Mouse (Mus musculus): ENCODE results near the gene Pgls. TPM values are rescaled to one million over a fixed set of nuclear protein-coding genes. Genes with fewer than 3 reads are reported as not detected.

Pgls gene
- polyA plus RNA-seq, 1 experiment from 2014 or later, result 36.7 TPM

GRCm38 (mm10) chr8:71630761-71631160 lies 38.8 kb downstream of the Pgls start:
- Histone ChIP-seq H3K79me2 (ENCODE audit: inconsistent target) (no peaks in the 10 kb centered on the region), H3K4me3 (ENCODE audit: inconsistent target) (no peak overlapping the region), H3K27ac (no peak overlapping the region), H3K36me3 (ENCODE audit: inconsistent target) (no peaks in the 10 kb centered on the region)
- 78% methylated on average over 6 of the region's 6 CpGs for WGBS (ENCODE audit: missing documents)

GRCm38 (mm10) chr8:71631897-71632296 lies 39.9 kb downstream of the Pgls start:
- Histone ChIP-seq H3K4me3 (ENCODE audit: inconsistent target) (no peak overlapping the region), H3K27ac (peak overlapping the region; percentile 81), H3K36me3 (ENCODE audit: inconsistent target) (no peaks in the 10 kb centered on the region), H3K79me2 (ENCODE audit: inconsistent target) (no peaks in the 10 kb centered on the region)
- 5% methylated on average over 2 of the region's 2 CpGs for WGBS (ENCODE audit: missing documents)

- no peak overlapping the region for H3K27ac ChIP-seq
- H3K4me3 ChIP-seq (ENCODE audit: inconsistent target), result no peak overlapping the region
- no peaks in the 10 kb centered on the region for H3K79me2 ChIP-seq (ENCODE audit: inconsistent target)
- WGBS (ENCODE audit: missing documents), result 2% methylated on average over 19 of the region's 22 CpGs
- no peaks in the 10 kb centered on the region for H3K36me3 ChIP-seq (ENCODE audit: inconsistent target)
Observed at GRCm38 (mm10) chr8:71633164-71633563, 41.2 kb downstream of the Pgls start.

DNA sequence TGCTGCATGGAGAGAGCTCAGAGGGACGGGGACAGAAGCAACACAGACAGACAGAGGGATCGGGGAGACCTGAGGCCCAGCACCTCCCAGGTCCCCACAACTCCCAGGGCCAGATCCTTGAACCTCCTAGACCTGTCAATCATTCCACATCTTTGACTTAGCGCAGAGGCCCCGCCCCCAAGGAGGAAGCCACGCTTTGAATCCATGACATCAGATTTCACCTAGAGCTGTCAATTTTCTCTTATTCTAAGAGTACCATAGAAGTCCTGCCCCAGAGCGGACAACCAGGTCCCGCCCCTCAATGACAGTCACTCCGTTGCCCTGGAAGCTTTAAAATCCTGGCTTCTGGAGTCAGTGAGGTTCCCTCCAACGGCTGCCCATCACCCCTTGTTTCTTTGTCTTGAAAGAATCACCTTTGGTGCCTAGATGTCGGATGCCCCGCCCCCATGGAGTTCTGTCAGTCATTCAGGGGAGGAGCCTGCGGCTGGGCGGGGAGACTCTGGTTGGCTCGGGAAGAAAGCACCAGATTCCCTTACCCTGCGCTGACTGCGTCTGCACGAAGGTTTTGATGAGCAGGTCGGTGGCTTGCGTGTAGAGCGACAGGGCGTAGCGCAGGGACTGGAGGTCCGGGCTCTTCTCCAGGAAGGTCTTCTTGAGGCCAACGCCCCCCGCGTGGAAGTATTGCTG lies 42.1 kb downstream of the Pgls start:
- no peaks in the 10 kb centered on the region for H3K79me2 ChIP-seq (ENCODE audit: inconsistent target)
- H3K4me3 ChIP-seq (ENCODE audit: inconsistent target), result no peak overlapping the region
- H3K27ac ChIP-seq, result no peak overlapping the region
- WGBS (ENCODE audit: missing documents), result 15% methylated on average over 26 of the region's 26 CpGs
- H3K36me3 ChIP-seq (ENCODE audit: inconsistent target), result no peaks in the 10 kb centered on the region

DNA sequence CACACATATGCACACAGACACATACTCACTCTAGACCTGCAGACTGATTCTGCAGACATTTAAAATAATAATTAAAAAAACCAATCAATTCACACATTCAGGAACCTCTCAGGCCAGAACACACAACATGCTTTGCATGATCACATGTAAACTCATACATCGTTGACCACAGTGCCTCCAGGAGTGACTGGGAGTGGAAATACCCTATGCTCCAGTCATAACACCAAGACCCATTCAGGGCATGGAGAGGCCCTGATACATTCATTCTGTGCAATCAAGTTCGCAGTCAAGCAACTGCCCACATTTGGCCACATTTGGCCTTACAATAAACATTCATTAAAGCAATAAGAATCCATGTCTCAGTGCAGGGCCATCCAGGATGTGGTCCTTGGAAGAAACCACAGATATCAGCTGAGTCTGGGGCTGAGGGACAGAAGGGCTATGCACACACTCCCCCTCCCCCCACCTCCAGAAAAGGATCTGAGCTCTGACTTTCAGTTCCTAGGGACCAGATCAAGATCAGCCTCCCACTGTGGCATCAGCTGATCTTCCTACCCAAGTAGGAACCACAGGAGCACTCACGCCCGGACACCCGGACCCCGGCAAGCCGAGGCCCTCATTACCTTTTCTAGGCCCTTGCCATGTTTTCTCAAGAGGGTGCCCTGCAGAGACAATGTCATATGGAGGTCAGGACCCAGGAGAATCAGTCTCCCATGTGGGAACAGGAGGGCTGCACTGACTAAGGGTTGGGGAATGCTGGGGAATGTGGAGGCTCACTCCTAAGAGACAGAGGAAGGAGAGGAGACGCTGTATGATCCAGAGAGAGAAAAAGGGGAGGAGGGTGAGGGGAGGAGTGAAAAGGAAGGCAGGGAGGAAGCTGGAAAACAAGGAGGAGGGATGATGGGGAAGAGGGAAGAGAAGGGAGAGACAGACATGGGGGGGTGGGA lies 45.4 kb downstream of the Pgls start:
- Histone ChIP-seq H3K79me2 (ENCODE audit: inconsistent target) (no peaks in the 10 kb centered on the region), H3K27ac (no peak overlapping the region), H3K36me3 (ENCODE audit: inconsistent target) (no peaks in the 10 kb centered on the region), H3K4me3 (ENCODE audit: inconsistent target) (no peak overlapping the region)
- WGBS (ENCODE audit: missing documents), result 78% methylated on average over 8 of the region's 8 CpGs

- H3K27ac ChIP-seq, result no peak overlapping the region
- WGBS (ENCODE audit: missing documents), result 93% methylated on average over 6 of the region's 6 CpGs
- no peaks in the 10 kb centered on the region for H3K36me3 ChIP-seq (ENCODE audit: inconsistent target)
- H3K4me3 ChIP-seq (ENCODE audit: inconsistent target), result no peak overlapping the region
- H3K79me2 ChIP-seq (ENCODE audit: inconsistent target), result no peaks in the 10 kb centered on the region
Observed at GRCm38 (mm10) chr8:71638321-71638720, 46.3 kb downstream of the Pgls start.

DNA sequence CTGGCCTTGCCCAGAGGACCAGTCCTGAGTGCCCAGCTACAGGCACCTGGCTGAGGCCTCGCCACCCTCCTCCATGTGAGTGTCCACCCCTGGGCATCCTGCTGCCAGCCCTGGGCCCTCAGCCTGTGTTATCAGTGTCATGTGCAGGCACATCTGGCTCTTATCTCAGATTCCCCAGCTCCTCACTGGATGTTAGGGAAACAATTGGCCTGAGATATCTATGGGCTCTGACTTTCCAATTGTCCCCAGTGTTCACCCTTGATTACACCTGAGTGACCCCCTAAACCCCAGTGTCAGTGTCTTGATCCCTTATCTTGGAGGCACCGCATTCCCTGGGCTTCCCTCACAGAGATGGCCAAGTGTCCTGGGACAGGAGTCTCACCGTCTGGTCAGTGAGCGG lies 47.3 kb downstream of the Pgls start:
- WGBS (ENCODE audit: missing documents), result 99% methylated on average over 4 of the region's 4 CpGs
- H3K4me3 ChIP-seq (ENCODE audit: inconsistent target), result no peak overlapping the region
- H3K27ac ChIP-seq, result no peak overlapping the region
- no peaks in the 10 kb centered on the region for H3K36me3 ChIP-seq (ENCODE audit: inconsistent target)
- no peaks in the 10 kb centered on the region for H3K79me2 ChIP-seq (ENCODE audit: inconsistent target)

DNA sequence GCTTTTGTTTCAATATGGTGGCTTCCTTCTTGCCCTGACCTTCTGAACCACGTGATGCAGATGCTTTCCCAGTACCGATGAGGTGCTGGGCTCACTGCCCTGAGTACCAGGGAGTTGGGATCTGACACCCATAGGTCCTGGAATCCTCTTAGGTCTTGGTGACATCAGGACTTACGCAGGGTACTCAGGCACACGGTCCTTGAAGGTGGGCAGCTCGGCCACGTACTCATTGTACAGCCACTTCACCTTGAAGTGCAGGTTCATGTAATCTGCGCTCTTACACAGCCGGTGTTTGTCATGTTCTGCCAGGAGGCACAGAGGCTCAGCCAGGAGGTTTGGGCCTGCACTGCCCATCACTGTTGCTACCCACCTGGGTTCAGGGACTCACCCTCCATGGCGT lies 53.5 kb downstream of the Pgls start:
- Histone ChIP-seq H3K36me3 (ENCODE audit: inconsistent target) (no peaks in the 10 kb centered on the region), H3K4me3 (ENCODE audit: inconsistent target) (no peak overlapping the region), H3K79me2 (ENCODE audit: inconsistent target) (no peaks in the 10 kb centered on the region), H3K27ac (no peak overlapping the region)
- WGBS (ENCODE audit: missing documents), result 89% methylated on average over 9 of the region's 9 CpGs

Other genes with a start within 250 kb of the Pgls start
- 88.4 to 157 TPM (median 128 TPM) in 3 replicates for gene Use1, start 225.3 kb upstream of the Pgls start, polyA plus RNA-seq (2018)
- gene Ocel1, start 220.9 kb upstream of the Pgls start, polyA plus RNA-seq (2018), result 10.2 to 15.8 TPM (median 13.3 TPM) in 3 replicates
- gene Nr2f6, start 210.2 kb upstream of the Pgls start, polyA plus RNA-seq (2018), result 3.7 to 12.5 TPM (median 11.6 TPM) in 3 replicates
- not detected in 3 replicates for gene Ushbp1, start 196.4 kb upstream of the Pgls start, polyA plus RNA-seq (2018)
- 69.5 to 91.2 TPM (median 74.0 TPM) in 3 replicates for gene Babam1, start 195.3 kb upstream of the Pgls start, polyA plus RNA-seq (2018)
- 0.33 to 1.1 TPM in 2 of 3 replicates, not detected in the other for gene Ankle1, start 186.2 kb upstream of the Pgls start, polyA plus RNA-seq (2018)
- 3.6 to 9.9 TPM (median 9.8 TPM) in 3 replicates for gene Abhd8, start 128.5 kb upstream of the Pgls start, polyA plus RNA-seq (2018)
- gene Mrpl34, start 127.2 kb upstream of the Pgls start, polyA plus RNA-seq (2018), result 46.4 to 67.5 TPM (median 63.1 TPM) in 3 replicates
- gene Dda1, start 123.0 kb upstream of the Pgls start, polyA plus RNA-seq (2018), result 36.3 to 50.7 TPM (median 38.5 TPM) in 3 replicates
- gene Ano8, start 106.2 kb upstream of the Pgls start, polyA plus RNA-seq (2018), result 3.4 to 7.2 TPM (median 6.4 TPM) in 3 replicates
- gene Gtpbp3, start 104.1 kb upstream of the Pgls start, polyA plus RNA-seq (2018), result 4.0 to 12.7 TPM (median 11.4 TPM) in 3 replicates
- 0.28 to 0.96 TPM in 2 of 3 replicates, not detected in the other for gene Plvap, start 80.4 kb upstream of the Pgls start, polyA plus RNA-seq (2018)
- gene Ccdc194, start 66.5 kb upstream of the Pgls start, polyA plus RNA-seq (2018), result 0.12 to 0.17 TPM in 2 of 3 replicates, not detected in the other
- gene Bst2, start 54.7 kb upstream of the Pgls start, polyA plus RNA-seq (2018), result 155 to 1,074 TPM (median 938 TPM) in 3 replicates
- gene Mvb12a, start 49.3 kb upstream of the Pgls start, polyA plus RNA-seq (2018), result 30.1 to 92.7 TPM (median 76.2 TPM) in 3 replicates
- gene Tmem221, start 33.3 kb upstream of the Pgls start, polyA plus RNA-seq (2018), result 3.2 to 9.9 TPM (median 8.7 TPM) in 3 replicates
- gene Nxnl1, start 25.6 kb upstream of the Pgls start, polyA plus RNA-seq (2018), result not detected in 3 replicates
- gene Slc27a1, start 23.3 kb upstream of the Pgls start, polyA plus RNA-seq (2018), result 59.7 to 109 TPM (median 64.8 TPM) in 3 replicates
- gene Fam129c, start 5.5 kb downstream of the Pgls start, polyA plus RNA-seq (2018), result 0.53 to 1.2 TPM (median 0.94 TPM) in 3 replicates
- 108 to 170 TPM (median 143 TPM) in 3 replicates for gene Colgalt1, start 18.8 kb downstream of the Pgls start, polyA plus RNA-seq (2018)
- 0.98 to 1.4 TPM (median 1.4 TPM) in 3 replicates for gene Unc13a, start 79.6 kb downstream of the Pgls start, polyA plus RNA-seq (2018)
- gene Jak3, start 84.1 kb downstream of the Pgls start, polyA plus RNA-seq (2018), result 10.8 to 16.4 TPM (median 11.3 TPM) in 3 replicates
- 0.64 to 0.95 TPM (median 0.93 TPM) in 3 replicates for gene Insl3, start 97.0 kb downstream of the Pgls start, polyA plus RNA-seq (2018)
- gene B3gnt3, start 109.6 kb downstream of the Pgls start, polyA plus RNA-seq (2018), result 13.1 to 16.5 TPM (median 14.2 TPM) in 3 replicates
- gene Fcho1, start 133.5 kb downstream of the Pgls start, polyA plus RNA-seq (2018), result 5.0 to 6.2 TPM (median 5.8 TPM) in 3 replicates